ENCODE assay signal across 11 mouse cellular contexts in the genomic region with DNA sequence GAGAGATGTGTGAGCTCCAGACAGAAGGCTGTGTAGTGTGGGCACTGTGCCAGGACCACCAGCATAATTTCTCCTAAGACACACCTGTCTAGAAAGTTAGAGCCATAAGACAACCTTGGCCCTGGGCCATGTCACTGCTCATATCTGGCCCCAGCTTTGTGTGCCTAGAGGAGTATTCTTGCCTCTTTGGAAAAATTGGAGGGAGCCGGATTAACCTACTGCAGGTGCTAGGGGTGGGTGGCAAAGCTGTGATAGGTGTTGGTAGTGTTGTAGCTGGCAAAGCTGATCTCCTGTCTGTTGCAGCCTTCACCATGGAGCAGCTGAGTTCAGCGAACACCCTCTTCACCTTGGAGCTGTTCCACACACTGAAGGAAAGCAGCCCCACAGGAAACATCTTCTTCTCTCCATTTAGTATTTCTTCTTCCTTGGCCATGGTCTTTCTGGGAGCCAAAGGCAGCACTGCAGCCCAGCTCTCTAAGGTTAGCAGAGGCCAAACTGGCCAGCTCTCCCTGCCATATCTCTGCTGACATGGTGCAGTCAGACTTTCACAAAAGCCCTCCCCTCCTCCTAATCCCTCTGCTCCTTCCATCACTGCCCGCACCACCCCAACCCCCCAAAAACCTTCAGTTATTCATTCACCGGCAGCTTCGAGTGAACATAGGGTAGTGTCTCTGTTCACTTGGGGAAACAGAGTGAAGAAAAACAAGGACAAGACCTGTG. TPM values are rescaled to one million over a fixed set of nuclear protein-coding genes. Genes with fewer than 3 reads are reported as not detected.
DNase-seq lines count a peak whose midpoint lies in the region; ATAC-seq lines count a peak whose summit lies in the region.
"Had no signal": no experiment of that assay in that cellular context is flagged by ENCODE, and none has a peak within 500 bp of the region (broad histone marks: within the 10 kb centered on the region; RNA-seq: fewer than 3 reads in every experiment).

No protein-coding gene starts in this region.

- H3K9ac ChIP-seq in forebrain, embryonic 14.5 days (ENCODE audit: low read length): no peak overlapping the region
- H3K9ac ChIP-seq in midbrain, embryonic 16.5 days (ENCODE audit: low read depth, low read length): no peak overlapping the region
- H3K9ac ChIP-seq: heart, embryonic 12.5 days had no signal

- 53% methylated on average over 5 of the region's 5 CpGs for whole genome bisulfite sequencing in forebrain, embryonic 14.5 days
- 38% methylated on average over 5 of the region's 5 CpGs for WGBS in midbrain, embryonic 16.5 days

- H3K4me2 ChIP-seq in forebrain, embryonic 14.5 days (ENCODE audit: low read length): no peak overlapping the region
- peak overlapping the region; percentile 2; the same call in 1 of the 2 replicates for H3K4me2 ChIP-seq in midbrain, embryonic 16.5 days (ENCODE audit: low read length)
- H3K4me2 ChIP-seq: heart, embryonic 12.5 days had no signal

- no peaks in the 10 kb centered on the region for H3K27me3 ChIP-seq in forebrain, embryonic 14.5 days (replicated peaks; ENCODE audit: control insufficient read depth, insufficient read depth, low read length)
- H3K27me3 ChIP-seq in midbrain, embryonic 16.5 days (ENCODE audit: control insufficient read depth, insufficient read depth, low read depth, low read length): no peaks in the 10 kb centered on the region
- H3K27me3 ChIP-seq: heart, embryonic 12.5 days had no signal

- H3K9me3 ChIP-seq in forebrain, embryonic 14.5 days (replicated peaks; ENCODE audit: control insufficient read depth, low read length): no peaks in the 10 kb centered on the region
- no peaks in the 10 kb centered on the region for H3K9me3 ChIP-seq in midbrain, embryonic 16.5 days (replicated peaks; ENCODE audit: control insufficient read depth, low read length, poor library complexity, severe bottlenecking)

- intact Hi-C loops in left cerebral cortex, postnatal 4 days (cut with DNase I): loop anchor here (5.0 kb wide), 1 partner anchor 183 kb away; no protein-coding TSS in a partner anchor
- intact Hi-C loops in left cerebral cortex, postnatal 14 days (cut with DNase I): no loop called here

- no peaks in the 10 kb centered on the region for H3K36me3 ChIP-seq in forebrain, embryonic 14.5 days (ENCODE audit: control insufficient read depth, insufficient read depth, low read length)
- no peaks in the 10 kb centered on the region for H3K36me3 ChIP-seq in midbrain, embryonic 16.5 days (ENCODE audit: control insufficient read depth, insufficient read depth, low read length)
- H3K36me3 ChIP-seq: heart, embryonic 12.5 days had no signal

- ATAC-seq in forebrain, embryonic 14.5 days: peak; percentile 54; the same call in 1 of the 2 replicates
- ATAC-seq in midbrain, embryonic 16.5 days: peak; percentile 69

- peak; percentile 67 for DNase-seq in left cerebral cortex, postnatal 4 days
- DNase-seq in left cerebral cortex, postnatal 14 days (ENCODE audit: low spot score in 2 of 2): no peak
- peak; percentile 40 to 53 for DNase-seq in cerebellum, adult 18-20 months
- peak; percentile 45 for DNase-seq in forebrain, embryonic 14.5 days (ENCODE audit: low spot score)
- DNase-seq in MN1 (ENCODE audit: low spot score): no peak
- DNase-seq in kidney, adult 9 months: no peak
- DNase-seq in Muller cell, postnatal 12 days (ENCODE audit: inconsistent ontology term): no peak
- DNase-seq: adrenal gland, adult 8-10 months had no signal

- H3K4me3 ChIP-seq in forebrain, embryonic 14.5 days (ENCODE audit: low read depth, low read length): no peak overlapping the region
- no peak overlapping the region for H3K4me3 ChIP-seq in midbrain, embryonic 16.5 days (ENCODE audit: low read depth, low read length)
- H3K4me3 ChIP-seq: heart, embryonic 12.5 days had no signal

- H3K4me1 ChIP-seq in forebrain, embryonic 14.5 days (ENCODE audit: control insufficient read depth, insufficient read depth, low read length): 0 out of 2 replicates have a peak, but pooled peaks cover 2% of the 10 kb centered on the region
- peaks cover 13% of the 10 kb centered on the region for H3K4me1 ChIP-seq in midbrain, embryonic 16.5 days (ENCODE audit: control insufficient read depth, insufficient read depth, low read length)

- H3K27ac ChIP-seq in forebrain, embryonic 14.5 days (ENCODE audit: low read depth, low read length): 0 out of 2 replicates have a peak overlapping the region, but pooled peaks have one; percentile 1
- H3K27ac ChIP-seq in midbrain, embryonic 16.5 days (ENCODE audit: low read length): peak overlapping the region; percentile 79

RNA-seq across cellular contexts. Expression of gene Serpinb1b, which starts 6.8 kb away (rescaled TPM):
- total RNA-seq in left cerebral cortex, postnatal 4 days (2021): under 1 TPM; 0.34 to 0.52 TPM
- total RNA-seq in left cerebral cortex, postnatal 14 days (2021): 1 to 10 TPM in 1 of 2 experiments, under 1 TPM in 1; 0.81 to 1.0 TPM
- 7.1 and 7.5 TPM in 2 replicates for polyA plus RNA-seq in forebrain, embryonic 14.5 days (2014; fragmentation: Nextera tagmentation; extraction: Ambion mirVana)
- 3.2 and 4.3 TPM in 2 replicates for polyA plus RNA-seq in midbrain, embryonic 16.5 days (2015; fragmentation: Nextera tagmentation; extraction: Ambion mirVana)
- polyA plus RNA-seq: heart, embryonic 12.5 days had no signal

RNA-seq across cellular contexts. Expression of gene Serpinb9b, which starts 57.9 kb away (rescaled TPM):
- under 1 TPM in 1 of 2 experiments, not detected in 1; 0.16 TPM for total RNA-seq in left cerebral cortex, postnatal 4 days (2021)
- not detected for total RNA-seq in left cerebral cortex, postnatal 14 days (2021)
- polyA plus RNA-seq in forebrain, embryonic 14.5 days (2014; fragmentation: Nextera tagmentation; extraction: Ambion mirVana): 0.25 and 0.61 TPM in 2 replicates
- polyA plus RNA-seq in midbrain, embryonic 16.5 days (2015; fragmentation: Nextera tagmentation; extraction: Ambion mirVana): 0.13 and 0.30 TPM in 2 replicates
- total RNA-seq: layer of hippocampus, adult 8-10 months had no signal

Comparison
In these comparisons a context has a peak if more than half of its experiments do, and no peak if none do; other contexts are left out.
1. DNase-seq: peak in left cerebral cortex, postnatal 4 days (single experiment), cerebellum, adult 18-20 months (2 of 2) and forebrain, embryonic 14.5 days (single experiment); none in left cerebral cortex, postnatal 14 days (0 of 2), MN1 (single experiment), kidney, adult 9 months (single experiment) and Muller cell, postnatal 12 days (single experiment).